Comparison of ENCODE assay signal across 9 mouse cellular contexts in the genomic region with DNA sequence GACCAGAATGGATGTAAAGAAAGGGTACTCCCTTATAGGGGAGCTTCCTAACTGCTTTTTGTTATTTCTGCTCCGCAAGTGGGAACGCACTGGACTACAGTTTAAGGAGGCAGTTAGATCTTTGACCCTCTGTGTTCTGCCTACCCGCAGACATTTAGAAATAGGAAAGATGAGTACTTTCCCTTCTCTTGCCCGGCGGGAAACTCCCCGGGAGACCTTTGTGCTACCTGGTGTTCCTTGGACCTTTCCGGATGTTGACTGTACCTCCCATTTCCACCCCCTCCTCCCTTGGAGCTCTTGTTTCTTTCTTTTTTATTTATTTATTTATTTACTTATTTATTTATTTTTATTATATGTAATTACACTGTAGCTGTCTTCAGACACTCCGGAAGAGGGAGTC. TPM values are rescaled to one million over a fixed set of nuclear protein-coding genes. Genes with fewer than 3 reads are reported as not detected.
DNase-seq lines count a peak whose midpoint lies in the region; ATAC-seq and TF ChIP-seq lines count a peak whose summit lies in the region.
"Had no signal": no experiment of that assay in that cellular context is flagged by ENCODE, and none has a peak within 500 bp of the region (broad histone marks: within the 10 kb centered on the region; RNA-seq: fewer than 3 reads in every experiment).

No protein-coding gene starts in this region.

- no peak for TF ChIP-seq POLR2A in myocyte (IDR thresholded peaks at IDR 0.05; ENCODE audit: insufficient read length, low read depth)

- peak overlapping the region; percentile 72 for H3K4me3 ChIP-seq in heart, embryonic 16.5 days (ENCODE audit: low read length)
- H3K4me3 ChIP-seq in embryonic facial prominence, embryonic 14.5 days (ENCODE audit: low read depth, low read length), result peak overlapping the region; percentile 60
- H3K4me3 ChIP-seq in kidney, embryonic 15.5 days (replicated peaks), result peak overlapping the region; percentile 70
- H3K4me3 ChIP-seq in myocyte, result no peak overlapping the region

- no peaks in the 10 kb centered on the region for H3K9me3 ChIP-seq in heart, embryonic 16.5 days (replicated peaks; ENCODE audit: control insufficient read depth, low read length)
- H3K9me3 ChIP-seq in embryonic facial prominence, embryonic 14.5 days (ENCODE audit: control insufficient read depth, low read length), result no peaks in the 10 kb centered on the region
- no peaks in the 10 kb centered on the region for H3K9me3 ChIP-seq in kidney, embryonic 15.5 days (replicated peaks)

- H3K79me2 ChIP-seq in myocyte (ENCODE audit: control insufficient read depth, insufficient read depth), result no peaks in the 10 kb centered on the region

- H3K4me1 ChIP-seq in heart, embryonic 16.5 days (ENCODE audit: control insufficient read depth, insufficient read depth, low read length), result peaks cover 7% of the 10 kb centered on the region; the same call in 1 of the 2 replicates
- H3K4me1 ChIP-seq in embryonic facial prominence, embryonic 14.5 days (ENCODE audit: control insufficient read depth, insufficient read depth, low read length), result peaks cover 4% of the 10 kb centered on the region; the same call in 1 of the 2 replicates
- H3K4me1 ChIP-seq in kidney, embryonic 15.5 days, result peaks cover 41% of the 10 kb centered on the region

- peak overlapping the region; percentile 86 for H3K4me2 ChIP-seq in heart, embryonic 16.5 days (ENCODE audit: low read depth, low read length)
- H3K4me2 ChIP-seq in embryonic facial prominence, embryonic 14.5 days (ENCODE audit: low read depth, low read length), result peak overlapping the region; percentile 97
- peak overlapping the region; percentile 97 for H3K4me2 ChIP-seq in kidney, embryonic 15.5 days
- H3K4me2 ChIP-seq in myocyte (ENCODE audit: low read depth), result peak overlapping the region; percentile 71

- peaks cover 73% of the 10 kb centered on the region for H3K27me3 ChIP-seq in heart, embryonic 16.5 days (ENCODE audit: control insufficient read depth, insufficient read depth, low read length)
- peaks cover 68% of the 10 kb centered on the region for H3K27me3 ChIP-seq in embryonic facial prominence, embryonic 14.5 days (replicated peaks; ENCODE audit: control insufficient read depth, insufficient read depth, low read length)
- peaks cover 98% of the 10 kb centered on the region for H3K27me3 ChIP-seq in kidney, embryonic 15.5 days
- H3K27me3 ChIP-seq in myocyte (ENCODE audit: control insufficient read depth, insufficient read depth, insufficient read length), result peaks cover 50% of the 10 kb centered on the region
- H3K27me3 ChIP-seq: Patski had no signal

- ATAC-seq in heart, embryonic 16.5 days (replicated peaks; ENCODE audit: extremely low read depth, insufficient read depth, low FRiP score), result no peak
- ATAC-seq in embryonic facial prominence, embryonic 14.5 days (ENCODE audit: low read depth), result no peak
- ATAC-seq in kidney, embryonic 15.5 days (replicated peaks; ENCODE audit: low FRiP score), result no peak

- H3K9ac ChIP-seq in heart, embryonic 16.5 days (ENCODE audit: low read length), result no peak overlapping the region
- no peak overlapping the region for H3K9ac ChIP-seq in embryonic facial prominence, embryonic 14.5 days (ENCODE audit: low read depth, low read length)
- H3K9ac ChIP-seq in kidney, embryonic 15.5 days, result peak overlapping the region; percentile 64; the same call in 1 of the 2 replicates

- no peaks in the 10 kb centered on the region for H3K36me3 ChIP-seq in heart, embryonic 16.5 days (ENCODE audit: control insufficient read depth, insufficient read depth)
- H3K36me3 ChIP-seq in embryonic facial prominence, embryonic 14.5 days (ENCODE audit: control insufficient read depth, insufficient read depth, low read length), result no peaks in the 10 kb centered on the region
- H3K36me3 ChIP-seq in kidney, embryonic 15.5 days, result no peaks in the 10 kb centered on the region
- no peaks in the 10 kb centered on the region for H3K36me3 ChIP-seq in myocyte (ENCODE audit: control insufficient read depth, insufficient read depth)

- no peak overlapping the region for H3ac ChIP-seq in myocyte (ENCODE audit: control insufficient read depth, insufficient read length)

- no peak for DNase-seq in heart, adult 11 months
- DNase-seq in embryonic facial prominence, embryonic 14.5 days (ENCODE audit: low spot score), result no peak
- DNase-seq in left cerebral cortex, postnatal 4 days, result no peak
- no peak for DNase-seq in right cerebral cortex, adult 18-20 months
- DNase-seq in layer of hippocampus, adult 9-10 months (ENCODE audit: low spot score), result no peak

- intact Hi-C loops in left cerebral cortex, postnatal 4 days (cut with DNase I), result no loop called here

- 13% methylated on average over 8 of the region's 8 CpGs for WGBS in heart, embryonic 16.5 days
- 9% methylated on average over 8 of the region's 8 CpGs for WGBS in embryonic facial prominence, embryonic 14.5 days
- 10% methylated on average over 8 of the region's 8 CpGs for WGBS in kidney, embryonic 15.5 days

- H3K27ac ChIP-seq in heart, embryonic 16.5 days (ENCODE audit: low read length), result no peak overlapping the region
- no peak overlapping the region for H3K27ac ChIP-seq in embryonic facial prominence, embryonic 14.5 days (replicated peaks; ENCODE audit: low read depth, low read length)
- peak overlapping the region; percentile 11; the same call in 1 of the 2 replicates for H3K27ac ChIP-seq in kidney, embryonic 15.5 days

TF ChIP-seq in myocyte, 11 proteins besides CTCF, POLR2A, EP300 and RAD21:
- TF ChIP-seq REST (IDR thresholded peaks at IDR 0.05; ENCODE audit: insufficient read depth, insufficient read length) (no peak), TCF3 (IDR thresholded peaks at IDR 0.05; ENCODE audit: insufficient read length, low read depth) (no peak), TCF12 (IDR thresholded peaks at IDR 0.05; ENCODE audit: insufficient read depth, poor library complexity, severe bottlenecking) (no peak), POLR2AphosphoS2 (IDR thresholded peaks at IDR 0.05; ENCODE audit: insufficient read length, low read depth) (no peak), E2F4 (IDR thresholded peaks at IDR 0.05; ENCODE audit: insufficient read depth) (no peak), CEBPB (IDR thresholded peaks at IDR 0.05; ENCODE audit: insufficient read depth, poor library complexity, severe bottlenecking) (no peak), MAX (IDR thresholded peaks at IDR 0.05; ENCODE audit: low read depth) (no peak), MYOD1 (IDR thresholded peaks at IDR 0.05; ENCODE audit: control insufficient read depth in 1 of 3, insufficient read length in 2 of 3, low read depth in 2 of 3) (no peak), USF1 (IDR thresholded peaks at IDR 0.05; ENCODE audit: low read depth) (no peak), SRF (IDR thresholded peaks at IDR 0.05; ENCODE audit: control insufficient read depth, insufficient read length, low read depth) (no peak), MYOG (IDR thresholded peaks at IDR 0.05; ENCODE audit: control insufficient read depth in 1 of 3, insufficient read depth in 1 of 3, insufficient read length in 2 of 3, low read depth in 2 of 3) (no peak)

RNA-seq across cellular contexts. Expression of a gene that starts 1.0 kb away (rescaled TPM):
- polyA plus RNA-seq in heart, embryonic 16.5 days (2015; fragmentation: Nextera tagmentation; extraction: Ambion mirVana), result 0.87 and 1.0 TPM in 2 replicates
- 2.1 and 3.0 TPM in 2 replicates for polyA plus RNA-seq in embryonic facial prominence, embryonic 14.5 days (2014; fragmentation: Nextera tagmentation; extraction: Ambion mirVana)
- 3.8 and 5.1 TPM in 2 replicates for polyA plus RNA-seq in kidney, embryonic 15.5 days (2015; fragmentation: Nextera tagmentation; extraction: Ambion mirVana)
- polyA plus RNA-seq in myocyte (2012; fragmentation: generic; extraction: Trizol), result 1.5 TPM
- 1 to 10 TPM; 7.0 to 7.7 TPM for total RNA-seq in left cerebral cortex, postnatal 4 days (2021)

RNA-seq across cellular contexts. Expression of a gene that starts 9.2 kb away (rescaled TPM):
- polyA plus RNA-seq in heart, embryonic 16.5 days (2015; fragmentation: Nextera tagmentation; extraction: Ambion mirVana), result 221 and 232 TPM in 2 replicates
- polyA plus RNA-seq in embryonic facial prominence, embryonic 14.5 days (2014; fragmentation: Nextera tagmentation; extraction: Ambion mirVana), result 177 and 183 TPM in 2 replicates
- 207 and 218 TPM in 2 replicates for polyA plus RNA-seq in kidney, embryonic 15.5 days (2015; fragmentation: Nextera tagmentation; extraction: Ambion mirVana)
- 145 TPM for polyA plus RNA-seq in myocyte (2012; fragmentation: generic; extraction: Trizol)
- 10 to 100 TPM; 74.2 to 80.5 TPM for total RNA-seq in left cerebral cortex, postnatal 4 days (2021)

RNA-seq across cellular contexts. Expression of a gene that starts 18.7 kb away (rescaled TPM):
- 55.3 and 56.2 TPM in 2 replicates for polyA plus RNA-seq in heart, embryonic 16.5 days (2015; fragmentation: Nextera tagmentation; extraction: Ambion mirVana)
- polyA plus RNA-seq in embryonic facial prominence, embryonic 14.5 days (2014; fragmentation: Nextera tagmentation; extraction: Ambion mirVana), result 77.2 and 92.4 TPM in 2 replicates
- 101 and 103 TPM in 2 replicates for polyA plus RNA-seq in kidney, embryonic 15.5 days (2015; fragmentation: Nextera tagmentation; extraction: Ambion mirVana)
- polyA plus RNA-seq in myocyte (2012; fragmentation: generic; extraction: Trizol), result 23.9 TPM
- total RNA-seq in left cerebral cortex, postnatal 4 days (2021), result 1 to 10 TPM; 8.9 to 9.6 TPM

RNA-seq across cellular contexts. Expression of a gene that starts 23.9 kb away (rescaled TPM):
- 40.1 and 40.8 TPM in 2 replicates for polyA plus RNA-seq in heart, embryonic 16.5 days (2015; fragmentation: Nextera tagmentation; extraction: Ambion mirVana)
- 15.7 and 18.5 TPM in 2 replicates for polyA plus RNA-seq in embryonic facial prominence, embryonic 14.5 days (2014; fragmentation: Nextera tagmentation; extraction: Ambion mirVana)
- 42.9 and 45.7 TPM in 2 replicates for polyA plus RNA-seq in kidney, embryonic 15.5 days (2015; fragmentation: Nextera tagmentation; extraction: Ambion mirVana)
- polyA plus RNA-seq in myocyte (2012; fragmentation: generic; extraction: Trizol), result 8.3 TPM
- total RNA-seq in left cerebral cortex, postnatal 4 days (2021), result 10 to 100 TPM; 21.7 to 24.3 TPM

RNA-seq across cellular contexts. Expression of a gene that starts 24.4 kb away (rescaled TPM):
- polyA plus RNA-seq in heart, embryonic 16.5 days (2015; fragmentation: Nextera tagmentation; extraction: Ambion mirVana), result 4.6 and 4.7 TPM in 2 replicates
- 10.7 and 12.9 TPM in 2 replicates for polyA plus RNA-seq in embryonic facial prominence, embryonic 14.5 days (2014; fragmentation: Nextera tagmentation; extraction: Ambion mirVana)
- 8.0 and 9.4 TPM in 2 replicates for polyA plus RNA-seq in kidney, embryonic 15.5 days (2015; fragmentation: Nextera tagmentation; extraction: Ambion mirVana)
- 26.5 TPM for polyA plus RNA-seq in myocyte (2012; fragmentation: generic; extraction: Trizol)
- 10 to 100 TPM; 37.5 to 37.8 TPM for total RNA-seq in left cerebral cortex, postnatal 4 days (2021)
